Mouse (Mus musculus) layer of hippocampus, postnatal 14 days (tissue): Measurements from ENCODE around the gene Vmn1r3. TPM values are rescaled to one million over a fixed set of nuclear protein-coding genes. Genes with fewer than 3 reads are reported as not detected.
"Not testable (repeated sequence)": the region's sequence is repeated elsewhere in the genome, so short reads cannot be mapped to it uniquely, and the experiment has no call there.

Experiments
- DNase-seq, 2 experiments: peaks; one replicate each; pipeline ENCODE4 v3.0.0; 2021 to 2022; ENCODE audit warnings: low spot score in 2 of 2, mixed read lengths in 1 of 2
- long read RNA-seq, 2 experiments: library from polyadenylated mRNA; stranded (forward); transcript quantifications; one replicate each; pipeline ENCODE4 v2.0.0; 2021
- total RNA-seq, 2 experiments: library from RNA; stranded (reverse); gene quantifications; 2 replicates each; pipeline ENCODE4 v1.2.3; 2021

The Vmn1r3 gene
- total RNA-seq: not detected
- long read RNA-seq, experiment 1: 0 reads
- long read RNA-seq, experiment 2: 0 reads

- not testable (repeated sequence) for DNase-seq
These were observed at the start of gene Vmn1r3 for GRCm38 (mm10) chr4:3185258-3185657. TSS of gene Vmn1r3 (minus strand) at chr4:3185358.

- no peak for DNase-seq
These were observed 46.9 kb upstream of the Vmn1r3 start for GRCm38 (mm10) chr4:3232053-3232452.

DNA sequence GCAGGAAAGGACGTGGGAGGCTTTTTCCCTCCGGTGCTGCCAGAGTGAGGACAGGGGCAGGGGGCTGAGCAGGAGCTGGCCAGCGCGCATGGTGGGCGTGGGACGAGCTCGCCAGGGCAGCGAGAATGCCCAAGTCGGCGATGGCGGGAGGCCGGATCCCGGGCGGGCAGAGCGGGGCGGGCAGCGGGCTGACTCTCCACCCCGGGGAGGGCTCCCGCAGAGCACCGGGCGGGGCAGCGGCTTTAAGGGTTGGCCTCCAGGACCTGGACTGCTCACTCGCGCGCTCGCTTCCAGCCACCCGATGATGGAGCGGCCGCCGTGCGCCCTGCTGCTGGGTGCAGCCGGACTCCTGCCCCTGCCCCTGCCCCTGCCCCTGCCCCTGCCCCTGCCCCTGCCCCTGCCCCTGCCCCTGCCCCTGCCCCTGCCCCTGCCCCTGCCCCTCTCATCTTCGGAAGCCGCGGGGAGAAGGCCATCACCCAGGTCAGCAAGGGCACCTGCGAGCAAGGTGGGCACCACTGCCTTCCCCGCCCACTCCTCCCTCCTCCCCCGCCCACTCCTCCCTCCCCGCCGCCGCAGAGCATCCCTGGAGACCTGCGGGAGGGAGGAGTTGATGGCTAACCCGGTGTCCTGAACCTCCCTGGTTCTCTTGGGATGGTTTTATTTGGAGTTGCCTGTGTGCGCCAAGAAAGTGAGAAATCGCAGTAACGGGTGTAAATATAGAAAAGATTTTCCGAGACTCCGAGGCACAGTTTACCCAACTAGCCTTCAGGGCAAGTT is 45.9 kb upstream of the Vmn1r3 start:
- no peak for DNase-seq

- no peak for DNase-seq
These were observed 44.4 kb upstream of the Vmn1r3 start for GRCm38 (mm10) chr4:3229532-3229931.

DNA sequence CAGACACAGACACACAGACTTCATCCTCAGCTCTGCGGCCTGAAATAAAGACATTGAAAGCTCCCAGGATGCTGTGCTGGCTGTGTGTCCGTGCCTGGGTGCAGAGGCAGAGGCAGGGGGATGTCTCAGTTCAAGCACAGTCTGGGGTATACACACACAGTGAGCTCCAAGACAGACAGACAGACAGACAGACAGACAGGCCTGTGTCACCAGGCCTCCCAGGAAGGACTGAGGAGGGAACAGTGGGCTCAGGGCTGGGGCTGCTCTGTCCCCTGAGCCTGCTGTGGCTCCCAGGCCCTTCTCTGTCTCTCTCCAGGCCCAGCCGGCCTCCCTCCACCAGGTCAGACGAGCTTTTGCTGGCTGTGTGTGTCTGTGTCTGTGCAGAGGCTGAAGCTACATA is 43.3 kb upstream of the Vmn1r3 start:
- no peak for DNase-seq

- DNase-seq: no peak
These were observed 42.6 kb upstream of the Vmn1r3 start for GRCm38 (mm10) chr4:3227751-3228150.

GRCm38 (mm10) chr4:3226488-3226887 is 41.3 kb upstream of the Vmn1r3 start:
- no peak for DNase-seq

DNA sequence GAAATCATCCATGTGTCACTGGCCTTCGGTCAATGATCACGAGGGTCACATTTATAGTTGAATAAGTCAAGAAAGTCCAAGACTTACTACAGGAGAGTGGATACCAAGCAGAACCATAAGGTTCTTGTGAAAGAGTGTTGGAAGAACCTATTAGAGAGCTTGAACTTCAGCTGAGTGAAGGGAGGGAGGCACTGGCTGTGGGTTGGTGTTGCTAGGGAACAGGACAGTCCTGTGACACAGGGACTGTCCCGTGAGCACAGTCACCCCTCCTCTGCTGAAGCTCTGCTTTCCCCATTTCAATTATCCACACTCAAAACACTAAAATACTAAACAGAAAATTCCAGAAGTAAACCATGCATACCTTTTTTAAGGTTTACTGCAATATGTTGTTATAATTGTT is 40.3 kb upstream of the Vmn1r3 start:
- DNase-seq: not testable (repeated sequence)

- not testable (repeated sequence) for DNase-seq
These were observed 39.7 kb upstream of the Vmn1r3 start for GRCm38 (mm10) chr4:3224848-3225247.

GRCm38 (mm10) chr4:3223483-3224209 is 38.5 kb upstream of the Vmn1r3 start:
- not testable (repeated sequence) for DNase-seq

GRCm38 (mm10) chr4:3216382-3216781 is 31.2 kb upstream of the Vmn1r3 start:
- not testable (repeated sequence) for DNase-seq

- DNase-seq: not testable (repeated sequence)
These were observed 28.2 kb upstream of the Vmn1r3 start for GRCm38 (mm10) chr4:3213349-3213748.

DNA sequence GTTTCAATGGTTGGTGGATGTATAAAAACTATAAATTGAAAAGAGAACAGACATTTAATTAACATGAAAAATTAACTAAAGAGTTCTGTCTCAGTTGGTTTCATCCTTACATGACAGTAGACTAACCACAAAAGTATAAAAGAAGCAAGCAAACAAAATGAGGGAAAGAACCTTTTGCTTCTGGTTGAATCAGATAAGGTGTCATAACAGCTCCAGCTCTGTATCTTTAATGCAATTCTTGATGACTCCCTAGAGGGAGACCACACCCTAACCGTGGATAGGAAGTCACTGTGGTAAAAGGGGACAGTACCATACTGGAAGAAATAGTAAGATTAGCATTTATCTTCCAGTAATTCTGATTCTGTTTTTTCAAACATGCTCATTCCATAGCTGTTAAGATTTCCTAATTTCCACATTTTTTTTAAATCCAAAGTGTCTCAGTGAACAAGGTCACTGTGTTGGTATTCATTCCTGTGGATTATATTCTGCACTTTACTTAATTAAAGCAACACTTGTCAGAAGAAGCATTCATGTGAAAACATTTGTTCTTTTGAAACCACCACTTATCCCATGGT is 24.6 kb upstream of the Vmn1r3 start:
- not testable (repeated sequence) for DNase-seq

GRCm38 (mm10) chr4:3176746-3177490 is 8.2 kb downstream of the Vmn1r3 start:
- DNase-seq: not testable (repeated sequence)

GRCm38 (mm10) chr4:3176195-3176594 is 9.0 kb downstream of the Vmn1r3 start:
- not testable (repeated sequence) for DNase-seq

- DNase-seq: not testable (repeated sequence)
These were observed 9.4 kb downstream of the Vmn1r3 start for GRCm38 (mm10) chr4:3175756-3176155.

DNA sequence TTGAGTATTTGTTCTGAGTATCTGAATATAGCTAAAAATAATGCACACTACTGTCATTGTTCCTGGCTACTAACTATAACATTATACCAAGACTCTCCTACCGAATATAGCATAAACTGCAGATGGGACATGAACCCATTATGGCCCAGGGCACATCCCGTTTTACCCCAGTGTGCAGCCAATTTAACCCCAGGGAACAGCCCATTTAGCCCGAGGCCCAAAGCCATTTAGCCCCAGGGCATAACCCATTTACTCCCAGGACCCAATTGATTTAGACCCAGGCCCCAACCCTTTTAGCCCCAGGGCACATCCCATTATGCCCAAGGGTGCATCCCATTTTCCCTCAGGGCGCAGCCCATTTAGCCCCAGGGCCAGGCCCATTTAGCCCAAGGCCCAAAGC is 10.6 kb downstream of the Vmn1r3 start:
- DNase-seq: not testable (repeated sequence)

- not testable (repeated sequence) for DNase-seq
These were observed 18.1 kb downstream of the Vmn1r3 start, which contains the start of gene Vmn1r2 for GRCm38 (mm10) chr4:3167020-3167419. TSS of gene Vmn1r2 (plus strand) at chr4:3167320.

GRCm38 (mm10) chr4:3165046-3165445 is 20.1 kb downstream of the Vmn1r3 start:
- no peak for DNase-seq

- not testable (repeated sequence) for DNase-seq
These were observed 20.7 kb downstream of the Vmn1r3 start for GRCm38 (mm10) chr4:3164429-3164828.

GRCm38 (mm10) chr4:3153320-3153719 is 31.8 kb downstream of the Vmn1r3 start:
- DNase-seq: not testable (repeated sequence)
